Mouse (Mus musculus) ovary, adult 18-20 months (tissue): ENCODE measurements around the gene Chst10.
A peak's percentile ranks its signal among the peaks of the same experiment; 100 is the strongest.

Experiments used
- DNase-seq: peaks from one replicate; pipeline ENCODE4 v3.0.0; 2022; ENCODE audit warnings: low spot score, mixed read lengths

Chst10 gene

DNA sequence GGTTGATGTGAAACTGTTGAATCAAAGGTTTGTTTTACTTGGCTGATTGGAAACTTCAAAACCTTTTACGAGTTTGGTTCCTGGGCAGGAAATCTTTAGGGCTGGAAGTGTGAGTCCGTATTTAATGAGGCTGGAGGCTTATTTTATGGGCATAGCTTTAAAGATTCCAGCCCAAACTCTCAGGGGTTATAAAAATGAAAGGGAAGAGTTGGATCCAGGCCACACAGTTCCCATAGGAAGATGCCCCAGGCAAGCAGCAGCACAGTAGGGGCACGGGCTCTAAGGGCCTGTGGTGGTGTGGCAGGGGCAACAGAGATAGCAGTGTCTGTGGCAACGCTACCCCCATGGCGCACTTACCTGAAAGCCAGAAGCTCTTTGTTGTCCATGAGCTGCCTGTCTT lies 31.7 kb downstream of the Chst10 start:
- DNase-seq, result no peak

DNA sequence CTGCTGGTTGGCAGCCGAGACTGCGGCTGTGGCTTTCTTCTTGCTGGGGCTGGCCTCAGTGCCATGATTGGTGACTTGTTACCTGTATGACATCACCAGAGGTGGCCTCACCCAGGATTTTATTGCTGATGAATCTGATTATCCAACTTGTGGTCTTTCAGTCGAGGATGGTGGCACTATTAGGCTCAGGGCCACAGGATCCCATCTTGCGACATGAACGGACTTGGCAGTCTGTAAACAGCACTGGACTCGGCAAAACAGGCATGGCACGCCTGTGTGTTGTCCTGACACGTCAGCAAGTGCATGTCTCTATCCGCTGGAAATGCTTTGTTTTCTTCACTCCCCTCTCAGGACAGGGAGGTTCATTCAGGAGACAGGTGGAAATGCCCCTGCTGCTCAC lies 33.6 kb downstream of the Chst10 start:
- DNase-seq, result no peak

- no peak for DNase-seq
Measured at GRCm38 (mm10) chr1:38862213-38862612, 35.7 kb downstream of the Chst10 start.

- no peak for DNase-seq
Measured at GRCm38 (mm10) chr1:38860867-38861524, 37.0 kb downstream of the Chst10 start.

DNA sequence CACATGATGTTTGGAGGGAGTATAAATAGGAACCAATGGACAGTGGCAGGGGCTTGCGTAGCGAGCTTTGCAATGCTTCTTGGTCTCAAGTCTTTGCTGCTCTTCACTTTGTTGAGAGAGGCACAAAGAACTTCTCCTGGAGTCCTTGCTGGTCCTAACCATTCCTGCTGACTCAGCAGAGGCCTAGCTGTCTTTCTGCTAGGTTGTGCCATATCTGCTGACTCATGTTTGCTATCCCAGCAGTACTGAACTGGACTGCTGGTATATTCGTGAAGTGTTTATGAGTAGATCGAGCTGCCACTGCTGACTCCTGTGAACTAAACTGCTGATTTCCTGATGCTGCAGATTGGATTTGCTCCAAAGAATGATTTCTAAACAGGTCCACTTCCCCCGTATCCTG lies 37.8 kb downstream of the Chst10 start:
- no peak for DNase-seq

GRCm38 (mm10) chr1:38856196-38856595 lies 41.8 kb downstream of the Chst10 start:
- no peak for DNase-seq

DNA sequence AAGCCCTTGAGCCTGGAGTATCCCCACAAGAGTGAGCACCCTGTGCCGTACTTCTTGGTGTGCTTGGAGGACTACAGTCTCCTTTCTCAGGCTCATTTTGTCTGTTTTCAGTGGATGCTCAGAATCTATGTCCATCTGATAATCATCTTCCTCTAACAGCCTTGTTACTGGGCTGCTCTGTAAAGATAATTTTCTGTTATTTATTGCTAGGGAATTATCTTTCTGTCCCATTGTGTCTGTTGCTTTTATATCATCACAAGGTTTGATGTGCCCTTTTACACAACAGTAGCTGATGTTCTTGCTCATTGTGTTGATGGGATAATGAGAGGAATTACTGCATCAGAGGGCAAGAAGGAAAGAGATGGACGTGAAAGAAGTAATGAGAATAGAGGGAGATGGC lies 45.7 kb downstream of the Chst10 start:
- DNase-seq, result no peak

DNA sequence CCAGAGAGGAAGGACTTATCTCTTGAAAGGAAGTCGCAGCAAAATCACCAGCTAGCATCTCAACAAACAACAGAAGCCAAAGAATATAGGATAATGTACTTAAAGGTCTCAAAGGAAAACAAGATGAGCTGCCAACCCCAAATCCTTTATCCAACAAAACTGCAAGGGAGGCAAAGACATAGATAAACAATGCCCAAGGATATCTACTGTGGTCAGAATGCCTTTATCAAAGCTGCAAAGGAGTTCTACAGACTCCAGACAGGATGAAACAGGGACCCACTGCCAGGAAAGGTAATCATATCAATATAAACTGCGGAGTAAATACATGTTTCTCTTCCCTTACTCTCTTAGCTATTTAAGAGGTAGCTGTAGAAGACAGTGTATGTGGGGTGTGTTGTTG lies 47.3 kb downstream of the Chst10 start:
- no peak for DNase-seq

GRCm38 (mm10) chr1:38848451-38849289 lies 49.3 kb downstream of the Chst10 start:
- DNase-seq, result no peak

- peak; percentile 39 for DNase-seq
Measured at GRCm38 (mm10) chr1:38847975-38848374, 50.0 kb downstream of the Chst10 start.

- no peak for DNase-seq
Measured at GRCm38 (mm10) chr1:38843275-38843674, 54.7 kb downstream of the Chst10 start.

DNA sequence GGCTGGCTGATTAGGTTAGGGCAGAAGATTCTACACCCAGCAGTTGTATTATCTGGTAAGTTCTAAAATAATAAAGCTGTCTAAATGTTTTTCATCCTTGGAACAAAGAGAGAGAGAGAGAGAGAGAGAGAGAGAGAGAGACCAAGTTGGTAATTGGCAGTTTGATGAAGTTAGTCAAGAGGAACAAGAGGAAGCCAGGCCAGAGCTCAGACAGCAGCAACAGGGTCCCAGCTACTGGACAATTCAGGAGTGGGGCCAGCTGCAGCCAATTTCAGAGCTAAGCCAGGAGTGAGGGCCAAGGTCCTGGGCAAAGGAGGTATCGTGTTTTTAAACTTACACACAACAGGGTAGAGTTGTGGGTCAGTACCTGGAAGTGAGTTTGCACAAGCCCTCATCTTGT lies 55.1 kb downstream of the Chst10 start:
- DNase-seq, result no peak

DNA sequence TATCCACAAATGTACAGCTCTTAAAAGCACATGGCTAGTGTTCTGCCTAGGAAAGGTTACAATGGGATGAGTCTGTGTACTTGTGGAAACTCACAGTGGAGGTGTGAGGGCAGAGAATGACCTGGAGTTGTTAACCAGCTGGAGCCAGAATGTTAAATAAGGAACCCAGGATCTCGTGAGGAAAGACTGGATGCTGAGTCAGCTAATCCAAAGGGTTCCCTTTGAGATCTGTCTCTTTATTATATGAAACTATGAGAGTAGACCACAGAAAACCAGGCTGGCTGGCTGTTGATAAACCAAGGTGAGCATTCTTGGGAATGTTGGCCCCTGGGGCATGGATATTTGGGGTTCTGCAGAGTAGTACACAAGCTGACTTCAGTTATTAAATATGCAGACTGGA lies 58.0 kb downstream of the Chst10 start:
- DNase-seq, result no peak

GRCm38 (mm10) chr1:38836477-38836872 lies 61.5 kb downstream of the Chst10 start, which contains the start of gene Lonrf2:
Gene Lonrf2 (minus strand): TSS chr1:38836711.
- no peak for DNase-seq

- no peak for DNase-seq
Measured at GRCm38 (mm10) chr1:38835568-38836476, 62.1 kb downstream of the Chst10 start.

DNA sequence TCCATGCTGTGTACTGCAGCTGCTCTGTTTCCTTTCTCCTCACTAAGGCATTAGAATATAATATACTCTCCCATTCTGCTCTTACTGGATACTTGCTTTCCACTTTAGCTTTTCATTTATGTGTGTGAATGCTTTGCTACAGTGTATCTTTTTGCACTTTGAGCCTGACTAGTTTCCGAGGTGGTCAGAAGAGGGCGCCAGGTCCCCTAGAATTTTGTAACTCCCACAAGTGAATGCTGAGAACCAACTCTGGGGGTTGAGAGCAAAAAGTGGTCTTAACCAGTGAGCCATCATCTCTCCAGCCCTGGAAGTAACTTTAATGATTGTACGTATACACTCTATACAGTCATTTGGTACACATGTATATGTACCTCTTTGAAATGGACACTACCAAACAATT lies 63.1 kb downstream of the Chst10 start:
- no peak for DNase-seq

GRCm38 (mm10) chr1:38824926-38825325 lies 73.0 kb downstream of the Chst10 start:
- no peak for DNase-seq

DNA sequence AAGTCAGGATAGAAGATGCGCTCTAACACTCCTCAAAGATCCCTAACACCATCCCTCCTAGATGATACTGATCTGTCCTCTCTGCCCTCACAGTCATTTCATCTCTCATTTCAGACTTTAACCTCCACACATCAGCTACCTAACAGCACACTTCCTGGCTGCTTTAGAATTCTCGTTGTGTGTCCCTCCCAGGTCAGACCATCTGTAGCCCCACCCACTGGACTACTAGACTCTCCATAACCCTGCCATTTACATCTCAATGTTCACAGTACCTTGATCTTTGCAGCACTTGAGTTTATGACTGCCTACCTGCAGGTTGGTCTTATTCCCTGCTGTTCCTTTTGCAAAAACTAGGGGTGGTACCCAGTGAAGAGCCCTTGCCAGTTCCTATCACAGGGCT lies 74.1 kb downstream of the Chst10 start:
- no peak for DNase-seq

GRCm38 (mm10) chr1:38819691-38820090 lies 78.3 kb downstream of the Chst10 start:
- DNase-seq, result no peak

GRCm38 (mm10) chr1:38817671-38818070 lies 80.3 kb downstream of the Chst10 start:
- DNase-seq, result no peak

DNA sequence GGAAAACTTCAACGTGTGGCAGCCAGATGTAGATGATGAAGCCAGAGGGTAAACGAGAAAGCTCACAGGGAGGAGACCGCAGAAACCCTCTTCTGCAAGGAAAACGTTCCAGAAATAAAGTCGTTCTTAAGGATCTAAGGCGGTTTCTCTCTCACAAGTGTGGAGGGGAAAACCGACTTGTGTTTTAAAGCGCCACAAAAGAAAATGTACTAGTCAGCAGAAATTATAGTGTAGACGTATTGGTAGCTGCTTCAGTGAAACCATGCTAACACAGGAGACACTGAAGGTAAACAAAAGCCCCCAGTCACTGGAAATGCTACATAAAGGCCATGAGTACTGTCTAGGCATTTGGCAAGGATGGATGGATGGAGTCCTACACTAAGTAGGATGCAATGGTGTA lies 80.7 kb downstream of the Chst10 start:
- no peak for DNase-seq

DNA sequence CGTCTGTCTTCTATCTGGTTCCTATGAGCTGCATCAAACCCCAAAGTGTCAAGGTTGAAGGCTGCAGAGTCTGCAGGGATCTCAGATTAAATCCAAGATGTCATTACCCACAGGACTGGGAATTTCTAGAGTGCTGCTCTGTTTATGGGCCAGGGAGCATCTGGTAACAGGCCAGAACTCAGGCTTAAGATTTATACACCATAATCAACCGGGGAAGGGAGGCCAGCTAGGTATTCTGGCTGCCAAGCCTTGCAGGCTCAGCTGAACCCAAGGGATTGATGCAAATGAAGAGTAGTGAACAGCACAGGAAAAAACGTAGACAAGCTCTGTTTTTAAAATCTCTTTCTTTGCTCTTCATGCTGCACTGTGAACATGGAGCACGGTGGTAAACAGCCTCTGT lies 81.7 kb downstream of the Chst10 start:
- no peak for DNase-seq
